Mouse (Mus musculus): ENCODE results near the gene Trmt61a.

GRCm38 (mm10) chr12:111670371-111670971, 7.4 kb upstream of the Trmt61a start:
- TF ChIP-seq CTCF (IDR thresholded peaks at IDR 0.05; ENCODE audit: low read depth) (no peak), EP300 (optimal IDR thresholded peaks at IDR 0.05) (no peak)

Measured in stomach, postnatal 0 days (tissue).